Mouse (Mus musculus): Measurements from ENCODE around the gene Ptma. TPM values are rescaled to one million over a fixed set of nuclear protein-coding genes. Genes with fewer than 3 reads are reported as not detected.
"Not testable (repeated sequence)": the region's sequence is repeated elsewhere in the genome, so short reads cannot be mapped to it uniquely, and the experiment has no call there.

Gene Ptma
- 2,123 and 2,193 TPM in 2 replicates for polyA plus RNA-seq (2015; fragmentation: Nextera tagmentation; extraction: Ambion mirVana)

GRCm38 (mm10) chr1:86526116-86526788, at the start of gene Ptma:
Gene Ptma (plus strand): TSS chr1:86526726.
- H3K36me3 ChIP-seq: peaks cover 19% of the 10 kb centered on the region
- peak within 1 kb of the TSS; percentile 100 for H3K9ac ChIP-seq
- H3K27ac ChIP-seq: peak within 1 kb of the TSS; percentile 100
- H3K27me3 ChIP-seq: no peaks in the 10 kb centered on the region
- ATAC-seq (ENCODE audit: low FRiP score): peak; percentile 95
- peak within 1 kb of the TSS; percentile 99 for H3K4me3 ChIP-seq
- H3K4me2 ChIP-seq: peak within 1 kb of the TSS; percentile 94
- WGBS: under 1% methylated on average over 59 of the region's 63 CpGs
- peaks cover 44% of the 10 kb centered on the region for H3K4me1 ChIP-seq (replicated peaks)
- H3K9me3 ChIP-seq: no peaks in the 10 kb centered on the region

- no peaks in the 10 kb centered on the region for H3K27me3 ChIP-seq
- peaks cover 6% of the 10 kb centered on the region; the same call in 1 of the 2 replicates for H3K4me1 ChIP-seq (replicated peaks)
- H3K4me2 ChIP-seq: no peak overlapping the region
- 93% methylated on average over 5 of the region's 5 CpGs for WGBS
- ATAC-seq (ENCODE audit: low FRiP score): no peak
- no peak overlapping the region for H3K9ac ChIP-seq
- H3K9me3 ChIP-seq: no peaks in the 10 kb centered on the region
- no peaks in the 10 kb centered on the region for H3K36me3 ChIP-seq
- no peak overlapping the region for H3K4me3 ChIP-seq
- no peak overlapping the region for H3K27ac ChIP-seq
These were observed 48.7 kb upstream of the Ptma start for GRCm38 (mm10) chr1:86477738-86478285.

- H3K27me3 ChIP-seq: no peaks in the 10 kb centered on the region
- no peaks in the 10 kb centered on the region for H3K36me3 ChIP-seq
- H3K27ac ChIP-seq: no peak overlapping the region
- H3K4me2 ChIP-seq: no peak overlapping the region
- H3K9ac ChIP-seq: no peak overlapping the region
- ATAC-seq (ENCODE audit: low FRiP score): no peak
- no peaks in the 10 kb centered on the region for H3K9me3 ChIP-seq
- 91% methylated on average over 8 of the region's 8 CpGs for WGBS
- H3K4me3 ChIP-seq: no peak overlapping the region
- peaks cover 6% of the 10 kb centered on the region; the same call in 1 of the 2 replicates for H3K4me1 ChIP-seq (replicated peaks)
These were observed 47.3 kb upstream of the Ptma start for GRCm38 (mm10) chr1:86479099-86479825.

GRCm38 (mm10) chr1:86480288-86480687, 46.2 kb upstream of the Ptma start:
- peaks cover 6% of the 10 kb centered on the region; the same call in 1 of the 2 replicates for H3K4me1 ChIP-seq (replicated peaks)
- H3K9ac ChIP-seq: no peak overlapping the region
- no peak overlapping the region for H3K27ac ChIP-seq
- no peaks in the 10 kb centered on the region for H3K36me3 ChIP-seq
- no peaks in the 10 kb centered on the region for H3K9me3 ChIP-seq
- WGBS: 97% methylated on average over 6 of the region's 6 CpGs
- no peak overlapping the region for H3K4me2 ChIP-seq
- H3K4me3 ChIP-seq: no peak overlapping the region
- no peak for ATAC-seq (ENCODE audit: low FRiP score)
- H3K27me3 ChIP-seq: no peaks in the 10 kb centered on the region

- no peaks in the 10 kb centered on the region for H3K27me3 ChIP-seq
- no peak overlapping the region for H3K9ac ChIP-seq
- no peak for ATAC-seq (ENCODE audit: low FRiP score)
- no peaks in the 10 kb centered on the region for H3K9me3 ChIP-seq
- H3K4me2 ChIP-seq: no peak overlapping the region
- H3K27ac ChIP-seq: no peak overlapping the region
- H3K4me1 ChIP-seq (replicated peaks): peaks cover 6% of the 10 kb centered on the region; the same call in 1 of the 2 replicates
- H3K36me3 ChIP-seq: no peaks in the 10 kb centered on the region
- no peak overlapping the region for H3K4me3 ChIP-seq
- 79% methylated on average over 8 of the region's 8 CpGs for WGBS
These were observed 45.6 kb upstream of the Ptma start for GRCm38 (mm10) chr1:86480735-86481447.

- Histone ChIP-seq H3K36me3 (no peaks in the 10 kb centered on the region), H3K9me3 (no peaks in the 10 kb centered on the region), H3K4me3 (no peak overlapping the region), H3K27me3 (no peaks in the 10 kb centered on the region), H3K4me1 (replicated peaks) (peaks cover 6% of the 10 kb centered on the region; the same call in 1 of the 2 replicates), H3K4me2 (no peak overlapping the region), H3K27ac (no peak overlapping the region), H3K9ac (no peak overlapping the region)
- WGBS: 59% methylated on average over 7 of the region's 7 CpGs
- no peak for ATAC-seq (ENCODE audit: low FRiP score)
These were observed 45.1 kb upstream of the Ptma start for GRCm38 (mm10) chr1:86481468-86481867.

GRCm38 (mm10) chr1:86482288-86482687, 44.2 kb upstream of the Ptma start:
- H3K4me1 ChIP-seq (replicated peaks): peaks cover 6% of the 10 kb centered on the region; the same call in 1 of the 2 replicates
- ATAC-seq (ENCODE audit: low FRiP score): no peak
- H3K4me3 ChIP-seq: no peak overlapping the region
- 89% methylated on average over 11 of the region's 11 CpGs for WGBS
- no peak overlapping the region for H3K9ac ChIP-seq
- no peaks in the 10 kb centered on the region for H3K9me3 ChIP-seq
- H3K27me3 ChIP-seq: no peaks in the 10 kb centered on the region
- no peak overlapping the region for H3K4me2 ChIP-seq
- no peaks in the 10 kb centered on the region for H3K36me3 ChIP-seq
- peak overlapping the region; percentile 58 for H3K27ac ChIP-seq

- no peak overlapping the region for H3K9ac ChIP-seq
- H3K4me1 ChIP-seq (replicated peaks): peaks cover 6% of the 10 kb centered on the region; the same call in 1 of the 2 replicates
- no peaks in the 10 kb centered on the region for H3K36me3 ChIP-seq
- no peak overlapping the region for H3K4me3 ChIP-seq
- H3K4me2 ChIP-seq: no peak overlapping the region
- no peak for ATAC-seq (ENCODE audit: low FRiP score)
- H3K27me3 ChIP-seq: no peaks in the 10 kb centered on the region
- H3K27ac ChIP-seq: peak overlapping the region; percentile 58; the same call in 1 of the 2 replicates
- no peaks in the 10 kb centered on the region for H3K9me3 ChIP-seq
- 22% methylated on average over 1 of the region's 1 CpGs for WGBS
These were observed 43.8 kb upstream of the Ptma start for GRCm38 (mm10) chr1:86482761-86483160.

- Histone ChIP-seq H3K9me3 (no peaks in the 10 kb centered on the region), H3K4me2 (no peak overlapping the region), H3K36me3 (no peaks in the 10 kb centered on the region), H3K27ac (no peak overlapping the region), H3K27me3 (no peaks in the 10 kb centered on the region), H3K4me3 (no peak overlapping the region), H3K9ac (no peak overlapping the region), H3K4me1 (replicated peaks) (peaks cover 20% of the 10 kb centered on the region)
- no peak for ATAC-seq (ENCODE audit: low FRiP score)
- 92% methylated on average over 1 of the region's 1 CpGs for WGBS
These were observed 41.2 kb upstream of the Ptma start for GRCm38 (mm10) chr1:86485346-86485745.

GRCm38 (mm10) chr1:86485858-86486257, 40.7 kb upstream of the Ptma start:
- H3K4me3 ChIP-seq; ATAC-seq (ENCODE audit: low FRiP score): not testable (repeated sequence)
- WGBS: 99% methylated on average over 6 of the region's 6 CpGs

GRCm38 (mm10) chr1:86486703-86487294, 39.7 kb upstream of the Ptma start:
- no peaks in the 10 kb centered on the region for H3K36me3 ChIP-seq
- no peaks in the 10 kb centered on the region for H3K9me3 ChIP-seq
- WGBS: 9% methylated on average over 13 of the region's 13 CpGs
- no peaks in the 10 kb centered on the region for H3K27me3 ChIP-seq
- H3K4me3 ChIP-seq: peak overlapping the region; percentile 57
- ATAC-seq (ENCODE audit: low FRiP score): no peak
- peak overlapping the region; percentile 77 for H3K9ac ChIP-seq
- H3K27ac ChIP-seq: peak overlapping the region; percentile 100
- peaks cover 25% of the 10 kb centered on the region for H3K4me1 ChIP-seq (replicated peaks)
- H3K4me2 ChIP-seq: peak overlapping the region; percentile 54

More at GRCm38 (mm10) chr1:86485858-86486257, 40.7 kb upstream of the Ptma start:
- peaks cover 20% of the 10 kb centered on the region for H3K4me1 ChIP-seq (replicated peaks)
- H3K27me3 ChIP-seq, H3K4me2 ChIP-seq, H3K9ac ChIP-seq, H3K27ac ChIP-seq, H3K36me3 ChIP-seq, H3K9me3 ChIP-seq: not testable (repeated sequence)
